Comparison of ENCODE assay signal across 20 mouse cellular contexts in the genomic region with DNA sequence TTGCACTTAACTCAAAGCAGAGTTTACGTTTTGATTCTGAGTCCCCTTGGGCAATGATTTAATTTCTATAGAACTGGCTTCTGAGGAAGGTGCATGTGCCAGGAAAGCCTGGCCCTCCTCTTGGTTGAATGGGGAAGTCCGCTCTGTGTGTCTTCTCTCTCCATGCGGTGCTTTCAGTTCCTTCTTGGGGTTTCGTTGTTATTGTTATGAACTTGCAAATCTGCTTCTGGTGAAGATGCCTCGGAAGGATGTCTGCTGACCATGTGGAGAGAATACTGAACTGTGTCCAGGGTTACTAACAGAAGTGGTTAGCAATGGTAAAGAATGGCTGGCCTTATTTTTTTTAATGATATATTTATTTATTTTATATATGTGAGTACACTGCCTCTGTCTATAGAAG.
DNase-seq lines count a peak whose midpoint lies in the region; ATAC-seq and TF ChIP-seq lines count a peak whose summit lies in the region.
"Had no signal": no experiment of that assay in that cellular context is flagged by ENCODE, and none has a peak within 500 bp of the region (broad histone marks: within the 10 kb centered on the region; RNA-seq: fewer than 3 reads in every experiment).

No protein-coding gene starts in this region.

- no peak overlapping the region for H3K27ac ChIP-seq in forebrain, embryonic 10.5 days
- H3K27ac ChIP-seq: embryonic facial prominence, embryonic 15.5 days; forebrain, embryonic 13.5 days; heart, embryonic 15.5 days; hindbrain, embryonic 13.5 days; midbrain, embryonic 12.5 days had no signal

- no peak overlapping the region for H3K4me3 ChIP-seq in lung, adult 2 months (replicated peaks; ENCODE audit: extremely low read depth, low read depth, low read length)
- no peak overlapping the region for H3K4me3 ChIP-seq in forebrain, embryonic 10.5 days
- H3K4me3 ChIP-seq: embryonic facial prominence, embryonic 15.5 days; forebrain, embryonic 13.5 days; heart, embryonic 15.5 days; hindbrain, embryonic 13.5 days; midbrain, embryonic 12.5 days had no signal

- H3K27me3 ChIP-seq in forebrain, embryonic 10.5 days (ENCODE audit: poor library complexity, severe bottlenecking): no peaks in the 10 kb centered on the region
- H3K27me3 ChIP-seq: embryonic facial prominence, embryonic 15.5 days; forebrain, embryonic 13.5 days; heart, embryonic 15.5 days; hindbrain, embryonic 13.5 days; midbrain, embryonic 12.5 days; Patski had no signal

- H3K4me1 ChIP-seq in lung, adult 2 months (ENCODE audit: control insufficient read depth, insufficient read depth, low read length): no peaks in the 10 kb centered on the region
- 0 out of 2 replicates have a peak, but pooled peaks cover 3% of the 10 kb centered on the region for H3K4me1 ChIP-seq in forebrain, embryonic 10.5 days
- H3K4me1 ChIP-seq: midbrain, embryonic 12.5 days had no signal

- no peak for TF ChIP-seq POLR2A in lung, adult 2 months (IDR thresholded peaks at IDR 0.05; ENCODE audit: borderline replicate concordance, extremely low read depth, low read depth, low read length)

- peak; percentile 96 for ATAC-seq in megakaryocyte, adult 5-6 weeks (ENCODE audit: poor library complexity, severe bottlenecking)
- no peak for ATAC-seq in cerebellum, adult (ENCODE audit: insufficient number of reproducible peaks, low FRiP score, low TSS enrichment)
- ATAC-seq: forebrain, embryonic 13.5 days; intestine, postnatal 0 days; Patski had no signal

- peak; percentile 7 for DNase-seq in gastrocnemius, adult 18-20 months (ENCODE audit: low spot score)
- no peak for DNase-seq in gastrocnemius, postnatal 14 days
- peak; percentile 54 for DNase-seq in lung, postnatal 25 days (ENCODE audit: low spot score)
- no peak for DNase-seq in lung, adult 2 months
- DNase-seq in spleen, postnatal 36 days (ENCODE audit: low spot score in 2 of 2): peak; percentile 87 to 91
- no peak for DNase-seq in forebrain, embryonic 10.5 days (ENCODE audit: extremely low spot score, low spot score)
- DNase-seq: cerebellum, adult 2 months; gastrocnemius, postnatal 10 days; kidney, postnatal 14 days; right cerebral cortex, postnatal 25 days; thymus, postnatal 25 days had no signal

- intact Hi-C loops in gastrocnemius, postnatal 14 days (cut with DNase I; ENCODE audit: low total_unique reads): no loop called here

- no peak for TF ChIP-seq CTCF in lung, adult 2 months (IDR thresholded peaks at IDR 0.05; ENCODE audit: insufficient read depth, low read length)

- no peaks in the 10 kb centered on the region for H3K9me3 ChIP-seq in forebrain, embryonic 10.5 days
- H3K9me3 ChIP-seq: embryonic facial prominence, embryonic 15.5 days; forebrain, embryonic 13.5 days; heart, embryonic 15.5 days; hindbrain, embryonic 13.5 days; midbrain, embryonic 12.5 days had no signal

- H3K36me3 ChIP-seq in forebrain, embryonic 10.5 days (replicated peaks): no peaks in the 10 kb centered on the region
- H3K36me3 ChIP-seq: embryonic facial prominence, embryonic 15.5 days; heart, embryonic 15.5 days; midbrain, embryonic 12.5 days had no signal

- WGBS in lung, adult 2 months: 81% methylated on average over 5 of the region's 5 CpGs
- whole genome bisulfite sequencing in forebrain, embryonic 10.5 days: 93% methylated on average over 5 of the region's 5 CpGs

Comparison
In these comparisons a context has a peak if more than half of its experiments do, and no peak if none do; other contexts are left out.
1. DNase-seq: peak in gastrocnemius, adult 18-20 months (single experiment), lung, postnatal 25 days (single experiment) and spleen, postnatal 36 days (2 of 2); none in gastrocnemius, postnatal 14 days (single experiment), lung, adult 2 months (single experiment) and forebrain, embryonic 10.5 days (single experiment).